In genomic region chr14:55644261-55644888, GRCm38 (mm10) we compare ENCODE assay signal across 7 mouse cellular contexts. TPM values are rescaled to one million over a fixed set of nuclear protein-coding genes. Genes with fewer than 3 reads are reported as not detected.
DNase-seq lines count a peak whose midpoint lies in the region; ATAC-seq and TF ChIP-seq lines count a peak whose summit lies in the region.

No protein-coding gene starts in this region.

- H3K36me3 ChIP-seq in kidney, postnatal 0 days (ENCODE audit: insufficient read depth, low read length): peaks cover 21% of the 10 kb centered on the region; the same call in 1 of the 2 replicates
- H3K36me3 ChIP-seq in midbrain, embryonic 14.5 days (ENCODE audit: control insufficient read depth, insufficient read depth, low read length): peaks cover 24% of the 10 kb centered on the region

- DNase-seq in CD4-positive, CD25-positive, alpha-beta regulatory T cell, adult 2 months (ENCODE audit: low read depth, low spot score): peak; percentile 55
- DNase-seq in NIH3T3 (ENCODE audit: low read depth): peak; percentile 23
- peak; percentile 68 for DNase-seq in kidney, postnatal 0 days (ENCODE audit: low spot score)
- DNase-seq in midbrain, embryonic 14.5 days: no peak
- DNase-seq in layer of hippocampus, postnatal 36 days: no peak
- DNase-seq in layer of hippocampus, adult 11-12 months (ENCODE audit: low spot score): no peak

- H3K4me2 ChIP-seq in kidney, postnatal 0 days (ENCODE audit: low read length): peak overlapping the region; percentile 81
- peak overlapping the region; percentile 86 for H3K4me2 ChIP-seq in midbrain, embryonic 14.5 days (ENCODE audit: low read length)

- H3K4me3 ChIP-seq in kidney, postnatal 0 days (replicated peaks; ENCODE audit: low read depth, low read length): peak overlapping the region; percentile 72
- H3K4me3 ChIP-seq in midbrain, embryonic 14.5 days (replicated peaks; ENCODE audit: low read depth, low read length): peak overlapping the region; percentile 98

- TF ChIP-seq CTCF in kidney, postnatal 0 days (IDR thresholded peaks at IDR 0.05; ENCODE audit: low read depth): no peak

- H3K9ac ChIP-seq in kidney, postnatal 0 days (ENCODE audit: low read depth, low read length): peak overlapping the region; percentile 93
- peak overlapping the region; percentile 94; the same call in 1 of the 2 replicates for H3K9ac ChIP-seq in midbrain, embryonic 14.5 days (replicated peaks; ENCODE audit: low read length)

- 11% methylated on average over 17 of the region's 17 CpGs for WGBS in kidney, postnatal 0 days
- WGBS in midbrain, embryonic 14.5 days: 30% methylated on average over 17 of the region's 17 CpGs

- peak; percentile 13 for ATAC-seq in granulocyte monocyte progenitor cell, adult 5-6 weeks (replicated peaks; ENCODE audit: poor library complexity, severe bottlenecking)
- ATAC-seq in kidney, postnatal 0 days (replicated peaks; ENCODE audit: low FRiP score, low read depth): no peak
- no peak for ATAC-seq in midbrain, embryonic 14.5 days (ENCODE audit: low FRiP score, low TSS enrichment)

- peak overlapping the region; percentile 96 for H3K27ac ChIP-seq in kidney, postnatal 0 days
- no peak overlapping the region for H3K27ac ChIP-seq in midbrain, embryonic 14.5 days (replicated peaks; ENCODE audit: low read depth, low read length)

- peaks cover 7% of the 10 kb centered on the region for H3K4me1 ChIP-seq in kidney, postnatal 0 days (replicated peaks; ENCODE audit: insufficient read depth, low read length)
- H3K4me1 ChIP-seq in midbrain, embryonic 14.5 days (ENCODE audit: control insufficient read depth, insufficient read depth, low read length): peaks cover 11% of the 10 kb centered on the region

- no peaks in the 10 kb centered on the region for H3K27me3 ChIP-seq in kidney, postnatal 0 days (ENCODE audit: insufficient read depth, low read length)
- no peaks in the 10 kb centered on the region for H3K27me3 ChIP-seq in midbrain, embryonic 14.5 days (ENCODE audit: control insufficient read depth, insufficient read depth, low read length)

- H3K9me3 ChIP-seq in kidney, postnatal 0 days (replicated peaks; ENCODE audit: low read length): no peaks in the 10 kb centered on the region
- H3K9me3 ChIP-seq in midbrain, embryonic 14.5 days (ENCODE audit: control insufficient read depth, low read length): no peaks in the 10 kb centered on the region

RNA-seq across cellular contexts. Expression of gene Tm9sf1, which starts 0.8 kb away (rescaled TPM):
- 35.0 and 59.0 TPM in 2 replicates for total RNA-seq in granulocyte monocyte progenitor cell, adult 5-6 weeks (2014; fragmentation: Nextera tagmentation)
- 48.6 and 52.9 TPM in 2 replicates for total RNA-seq in granulocyte monocyte progenitor cell, adult 5-6 weeks (2017)
- 108 and 118 TPM in 2 replicates for polyA plus RNA-seq in kidney, postnatal 0 days (2015; fragmentation: Nextera tagmentation; extraction: Ambion mirVana)
- 44.7 and 53.8 TPM in 2 replicates for polyA plus RNA-seq in midbrain, embryonic 14.5 days (2014; fragmentation: Nextera tagmentation; extraction: Ambion mirVana)
- total RNA-seq in layer of hippocampus, postnatal 36 days (2021): 10 to 100 TPM; 43.4 to 44.3 TPM

RNA-seq across cellular contexts. Expression of gene Tssk4, which starts 5.6 kb away (rescaled TPM):
- total RNA-seq in granulocyte monocyte progenitor cell, adult 5-6 weeks (2014; fragmentation: Nextera tagmentation): 3.0 TPM in 1 of 2 replicates, not detected in the other
- 1.1 TPM in 1 of 2 replicates, not detected in the other for total RNA-seq in granulocyte monocyte progenitor cell, adult 5-6 weeks (2017)
- 0.47 and 1.1 TPM in 2 replicates for polyA plus RNA-seq in kidney, postnatal 0 days (2015; fragmentation: Nextera tagmentation; extraction: Ambion mirVana)
- 0.35 and 0.47 TPM in 2 replicates for polyA plus RNA-seq in midbrain, embryonic 14.5 days (2014; fragmentation: Nextera tagmentation; extraction: Ambion mirVana)
- 1 to 10 TPM; 1.3 to 1.7 TPM for total RNA-seq in layer of hippocampus, postnatal 36 days (2021)

RNA-seq across cellular contexts. Expression of gene Gm49378, which starts 6.7 kb away (rescaled TPM):
- total RNA-seq in granulocyte monocyte progenitor cell, adult 5-6 weeks (2014; fragmentation: Nextera tagmentation): 8.5 and 9.1 TPM in 2 replicates
- 3.5 and 4.0 TPM in 2 replicates for total RNA-seq in granulocyte monocyte progenitor cell, adult 5-6 weeks (2017)
- 1.8 and 3.0 TPM in 2 replicates for polyA plus RNA-seq in kidney, postnatal 0 days (2015; fragmentation: Nextera tagmentation; extraction: Ambion mirVana)
- 2.6 and 4.1 TPM in 2 replicates for polyA plus RNA-seq in midbrain, embryonic 14.5 days (2014; fragmentation: Nextera tagmentation; extraction: Ambion mirVana)
- 1 to 10 TPM; 5.3 to 5.6 TPM for total RNA-seq in layer of hippocampus, postnatal 36 days (2021)

RNA-seq across cellular contexts. Expression of gene Ipo4, which starts 8.6 kb away (rescaled TPM):
- 47.3 and 49.7 TPM in 2 replicates for total RNA-seq in granulocyte monocyte progenitor cell, adult 5-6 weeks (2014; fragmentation: Nextera tagmentation)
- total RNA-seq in granulocyte monocyte progenitor cell, adult 5-6 weeks (2017): 14.3 and 25.5 TPM in 2 replicates
- 58.5 and 68.7 TPM in 2 replicates for polyA plus RNA-seq in kidney, postnatal 0 days (2015; fragmentation: Nextera tagmentation; extraction: Ambion mirVana)
- 107 and 111 TPM in 2 replicates for polyA plus RNA-seq in midbrain, embryonic 14.5 days (2014; fragmentation: Nextera tagmentation; extraction: Ambion mirVana)
- total RNA-seq in layer of hippocampus, postnatal 36 days (2021): 100 to 1,000 TPM; 108 to 119 TPM

RNA-seq across cellular contexts. Expression of gene Mdp1, which starts 15.9 kb away (rescaled TPM):
- total RNA-seq in granulocyte monocyte progenitor cell, adult 5-6 weeks (2014; fragmentation: Nextera tagmentation): 22.9 and 29.3 TPM in 2 replicates
- 21.5 and 22.6 TPM in 2 replicates for total RNA-seq in granulocyte monocyte progenitor cell, adult 5-6 weeks (2017)
- polyA plus RNA-seq in kidney, postnatal 0 days (2015; fragmentation: Nextera tagmentation; extraction: Ambion mirVana): 48.8 and 56.0 TPM in 2 replicates
- 74.8 and 78.9 TPM in 2 replicates for polyA plus RNA-seq in midbrain, embryonic 14.5 days (2014; fragmentation: Nextera tagmentation; extraction: Ambion mirVana)
- total RNA-seq in layer of hippocampus, postnatal 36 days (2021): 10 to 100 TPM; 46.4 to 49.9 TPM

Comparison
In these comparisons a context has a peak if more than half of its experiments do, and no peak if none do; other contexts are left out.
1. DNase-seq: peak in CD4-positive, CD25-positive, alpha-beta regulatory T cell, adult 2 months (single experiment), NIH3T3 (single experiment) and kidney, postnatal 0 days (single experiment); none in midbrain, embryonic 14.5 days (single experiment), layer of hippocampus, postnatal 36 days (0 of 2) and layer of hippocampus, adult 11-12 months (single experiment).